Mouse (Mus musculus): ENCODE measurements around the gene Sobp. TPM values are rescaled to one million over a fixed set of nuclear protein-coding genes. Genes with fewer than 3 reads are reported as not detected.

The Sobp gene
- polyA plus RNA-seq, 1 experiment: 2.6 TPM

DNA sequence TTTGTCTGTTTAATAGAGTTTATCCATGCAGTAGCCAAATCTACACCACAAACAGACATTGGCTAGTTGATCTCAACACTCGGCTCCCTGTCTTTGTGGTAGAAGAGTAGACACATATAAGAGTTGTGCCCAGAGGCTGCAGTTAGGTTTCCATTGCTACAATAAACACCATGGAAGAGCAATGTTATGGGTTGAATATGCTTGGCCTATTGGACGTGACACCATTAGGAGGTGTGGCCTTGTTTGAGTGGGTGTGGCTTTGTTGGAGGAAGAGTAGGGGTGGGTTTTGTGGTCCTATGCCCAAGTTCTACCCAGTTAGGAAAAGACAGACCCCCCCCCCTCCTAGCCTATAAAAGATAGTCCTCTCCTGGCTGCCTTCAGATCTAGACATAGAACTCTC lies 211.3 kb downstream of the Sobp start:
- Histone ChIP-seq H3K27ac (ENCODE audit: insufficient read depth, low read length) (no peak overlapping the region), H3K4me3 (ENCODE audit: insufficient read depth, low read length) (no peak overlapping the region), H3K4me1 (ENCODE audit: control insufficient read depth, insufficient read depth, low read length) (no peaks in the 10 kb centered on the region)
- TF ChIP-seq POLR2A (IDR thresholded peaks at IDR 0.05; ENCODE audit: low read depth, low read length): no peak
- no peak for TF ChIP-seq CTCF (IDR thresholded peaks at IDR 0.05; ENCODE audit: borderline replicate concordance, insufficient read depth, low read length)

DNA sequence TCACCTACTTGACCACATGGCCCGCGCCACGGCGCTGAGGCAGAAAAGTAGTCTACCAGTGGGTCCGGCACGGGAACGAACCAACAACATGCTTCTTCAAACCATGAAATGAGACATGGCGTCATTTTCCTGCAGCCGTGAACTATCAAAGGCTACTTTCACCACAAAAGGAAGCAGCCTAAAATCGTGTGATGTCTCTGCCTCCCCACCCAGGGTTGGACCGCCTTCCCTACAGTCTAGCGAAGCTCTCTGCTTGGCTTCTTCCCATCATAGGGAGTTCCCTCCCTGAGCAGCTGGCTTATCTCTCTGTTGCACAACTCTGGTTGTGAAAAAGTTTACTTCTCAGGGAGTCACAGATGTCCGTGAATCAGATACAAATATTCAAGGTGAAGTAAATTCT lies 211.7 kb downstream of the Sobp start:
- H3K4me3 ChIP-seq (ENCODE audit: insufficient read depth, low read length): no peak overlapping the region
- no peak overlapping the region for H3K27ac ChIP-seq (ENCODE audit: insufficient read depth, low read length)
- TF ChIP-seq POLR2A (IDR thresholded peaks at IDR 0.05; ENCODE audit: low read depth, low read length): no peak
- TF ChIP-seq CTCF (IDR thresholded peaks at IDR 0.05; ENCODE audit: borderline replicate concordance, insufficient read depth, low read length): no peak

DNA sequence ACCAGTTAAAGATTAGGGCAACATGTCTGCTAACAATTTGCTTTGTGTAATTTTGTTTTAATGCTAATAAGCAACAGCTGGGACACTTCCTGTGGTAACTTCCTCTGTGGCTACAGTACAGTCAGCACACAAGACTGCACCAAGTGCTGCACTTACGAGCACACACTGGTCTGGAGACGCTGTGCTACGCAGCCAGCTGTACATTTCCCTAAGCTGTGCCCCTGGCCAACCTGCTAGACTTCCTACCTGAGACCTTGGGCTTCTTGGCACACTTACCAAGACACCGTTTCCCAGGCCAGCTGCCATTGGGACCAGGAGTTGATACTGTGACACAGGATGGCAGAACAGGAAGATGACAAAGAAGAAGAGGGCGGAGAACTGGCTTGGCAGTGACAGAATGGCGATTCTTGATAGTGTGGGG lies 212.1 kb downstream of the Sobp start:
- no peak overlapping the region for H3K27ac ChIP-seq (ENCODE audit: insufficient read depth, low read length)
- no peak overlapping the region for H3K4me3 ChIP-seq (ENCODE audit: insufficient read depth, low read length)
- H3K4me1 ChIP-seq (ENCODE audit: control insufficient read depth, insufficient read depth, low read length): no peaks in the 10 kb centered on the region
- TF ChIP-seq CTCF (IDR thresholded peaks at IDR 0.05; ENCODE audit: borderline replicate concordance, insufficient read depth, low read length): no peak
- TF ChIP-seq POLR2A (IDR thresholded peaks at IDR 0.05; ENCODE audit: low read depth, low read length): no peak

More for the DNA sequence above, 211.7 kb downstream of the Sobp start:
- H3K4me1 ChIP-seq (ENCODE audit: control insufficient read depth, insufficient read depth, low read length): no peaks in the 10 kb centered on the region

DNA sequence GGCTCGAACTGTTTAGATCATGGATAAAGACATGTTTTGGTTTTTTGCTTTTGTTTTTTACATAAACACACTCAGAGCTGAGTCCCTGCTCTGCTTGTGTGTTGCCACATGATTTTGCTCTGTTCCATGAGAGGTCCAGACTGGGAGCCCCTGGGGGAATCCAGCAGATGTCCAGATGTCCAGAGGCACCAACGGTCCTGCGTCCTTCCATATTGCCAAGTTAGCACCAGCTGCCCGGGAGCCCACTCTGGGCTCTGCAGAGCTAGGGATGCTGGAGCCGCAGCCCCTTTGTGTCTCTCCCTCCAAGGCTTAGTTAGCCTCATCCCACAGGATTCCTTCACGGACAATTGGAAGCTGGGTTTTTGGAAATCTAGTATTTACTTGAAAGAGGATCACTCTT lies 212.6 kb downstream of the Sobp start:
- Histone ChIP-seq H3K27ac (ENCODE audit: insufficient read depth, low read length) (no peak overlapping the region), H3K4me1 (ENCODE audit: control insufficient read depth, insufficient read depth, low read length) (no peaks in the 10 kb centered on the region), H3K4me3 (ENCODE audit: insufficient read depth, low read length) (no peak overlapping the region)
- TF ChIP-seq CTCF (IDR thresholded peaks at IDR 0.05; ENCODE audit: borderline replicate concordance, insufficient read depth, low read length) (no peak), POLR2A (IDR thresholded peaks at IDR 0.05; ENCODE audit: low read depth, low read length) (no peak)

DNA sequence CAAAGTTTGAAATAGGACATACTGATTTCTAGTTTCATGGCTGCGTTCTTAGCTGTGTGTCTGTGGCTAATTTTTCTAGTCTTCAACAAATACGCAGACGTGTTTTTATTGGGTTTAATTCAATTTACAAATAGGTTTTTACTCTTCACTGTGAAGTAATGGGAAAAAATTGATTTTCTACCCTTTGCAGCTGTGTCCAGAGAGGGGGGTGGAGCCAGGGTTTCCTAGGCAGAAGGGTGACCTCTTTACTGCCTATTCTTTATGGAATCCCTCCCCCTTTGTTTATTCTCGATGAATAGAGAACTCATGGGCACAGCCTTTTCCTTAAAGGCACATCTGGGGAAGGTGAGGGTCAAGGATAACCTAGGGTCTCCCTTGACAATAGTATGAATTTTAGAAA lies 215.6 kb downstream of the Sobp start:
- H3K27ac ChIP-seq (ENCODE audit: insufficient read depth, low read length): no peak overlapping the region
- no peak overlapping the region for H3K4me3 ChIP-seq (ENCODE audit: insufficient read depth, low read length)
- TF ChIP-seq POLR2A (IDR thresholded peaks at IDR 0.05; ENCODE audit: low read depth, low read length) (no peak), CTCF (IDR thresholded peaks at IDR 0.05; ENCODE audit: borderline replicate concordance, insufficient read depth, low read length) (no peak)
- H3K4me1 ChIP-seq (ENCODE audit: control insufficient read depth, insufficient read depth, low read length): no peaks in the 10 kb centered on the region

DNA sequence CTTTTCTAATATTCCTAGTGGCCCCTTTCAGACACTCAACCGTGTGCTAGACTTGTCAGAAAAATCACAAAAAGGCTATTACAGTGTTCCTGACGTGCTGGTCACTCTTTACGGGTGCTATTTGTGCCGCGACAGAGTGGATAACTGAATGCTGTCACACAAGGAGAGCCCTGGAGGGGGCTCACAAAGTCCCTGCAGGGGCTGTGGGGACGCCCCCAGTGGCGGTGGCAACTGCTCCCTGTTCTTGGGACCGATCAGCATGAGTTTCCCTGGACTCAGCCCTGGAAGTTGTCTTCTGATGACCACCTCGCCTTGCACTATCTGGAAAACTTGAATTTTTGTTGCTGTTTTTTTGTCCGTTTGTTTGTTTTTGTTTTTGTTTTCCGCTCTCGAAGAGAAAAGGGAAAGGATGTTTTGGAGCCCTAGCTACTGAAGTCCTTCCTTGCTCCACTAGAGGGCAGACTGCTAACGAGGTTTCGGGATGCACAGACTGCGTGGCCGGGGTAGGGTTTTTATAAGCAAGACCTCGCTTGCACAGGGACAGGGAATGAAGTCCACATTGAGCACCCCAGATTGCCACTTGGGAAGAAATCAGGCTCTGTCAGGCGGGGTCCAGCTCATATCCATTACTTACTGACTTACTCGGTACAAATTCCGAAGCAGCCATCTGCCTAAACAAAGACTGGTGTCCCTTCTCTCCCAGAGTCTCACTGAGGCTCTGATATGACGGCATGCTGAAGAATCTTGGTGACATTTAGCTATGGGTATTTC lies 216.3 kb downstream of the Sobp start:
- TF ChIP-seq POLR2A (IDR thresholded peaks at IDR 0.05; ENCODE audit: low read depth, low read length) (no peak), CTCF (IDR thresholded peaks at IDR 0.05; ENCODE audit: borderline replicate concordance, insufficient read depth, low read length) (peak; percentile 76; the same call in 1 of the 2 replicates)
- Histone ChIP-seq H3K27ac (ENCODE audit: insufficient read depth, low read length) (no peak overlapping the region), H3K4me1 (ENCODE audit: control insufficient read depth, insufficient read depth, low read length) (no peaks in the 10 kb centered on the region), H3K4me3 (ENCODE audit: insufficient read depth, low read length) (no peak overlapping the region; the same call in 1 of the 2 replicates)

DNA sequence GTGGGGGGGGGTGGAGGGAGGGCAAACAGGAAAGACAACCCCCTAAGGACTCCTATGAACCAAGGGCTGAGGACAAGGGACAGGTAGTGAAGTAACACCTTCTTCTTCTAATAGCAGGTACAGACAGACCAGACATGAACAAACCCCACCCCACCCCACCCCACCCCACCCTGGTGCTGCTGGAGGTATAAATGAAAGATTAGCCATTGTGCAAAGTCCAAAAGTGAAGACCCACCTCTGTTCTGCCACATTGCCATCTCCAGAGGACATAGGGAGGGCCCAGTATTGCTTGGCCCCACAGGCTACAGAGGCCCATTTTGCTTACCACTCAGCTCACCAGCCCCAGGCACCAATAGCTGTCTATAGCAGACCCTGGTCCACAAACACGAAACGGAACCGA lies 219.1 kb downstream of the Sobp start:
- TF ChIP-seq POLR2A (IDR thresholded peaks at IDR 0.05; ENCODE audit: low read depth, low read length) (no peak), CTCF (IDR thresholded peaks at IDR 0.05; ENCODE audit: borderline replicate concordance, insufficient read depth, low read length) (no peak)
- Histone ChIP-seq H3K4me3 (ENCODE audit: insufficient read depth, low read length) (no peak overlapping the region), H3K27ac (ENCODE audit: insufficient read depth, low read length) (no peak overlapping the region), H3K4me1 (ENCODE audit: control insufficient read depth, insufficient read depth, low read length) (peaks cover 8% of the 10 kb centered on the region; the same call in 1 of the 2 replicates)

DNA sequence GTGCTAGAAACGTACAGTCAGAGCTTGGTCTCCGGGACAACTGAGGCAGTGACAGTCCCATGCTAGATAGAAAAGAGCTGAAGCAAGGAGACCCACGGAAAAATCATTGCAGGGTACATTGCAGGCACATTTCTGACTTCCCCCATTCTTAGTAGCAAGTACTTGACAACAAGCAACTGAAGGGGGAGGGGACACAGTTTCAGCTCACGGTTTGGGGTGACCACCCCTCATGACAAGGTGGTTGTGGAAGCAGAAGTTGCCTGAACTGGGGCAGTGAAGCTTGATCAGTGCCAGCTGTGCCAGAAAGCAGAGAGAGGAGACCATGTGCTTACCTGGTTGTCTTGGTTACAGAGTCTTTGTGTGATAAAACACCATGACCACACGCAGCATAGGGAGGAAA lies 220.7 kb downstream of the Sobp start:
- H3K4me3 ChIP-seq (ENCODE audit: insufficient read depth, low read length): no peak overlapping the region
- H3K27ac ChIP-seq (ENCODE audit: insufficient read depth, low read length): no peak overlapping the region
- TF ChIP-seq CTCF (IDR thresholded peaks at IDR 0.05; ENCODE audit: borderline replicate concordance, insufficient read depth, low read length) (no peak), POLR2A (IDR thresholded peaks at IDR 0.05; ENCODE audit: low read depth, low read length) (no peak)
- peaks cover 12% of the 10 kb centered on the region; the same call in 1 of the 2 replicates for H3K4me1 ChIP-seq (ENCODE audit: control insufficient read depth, insufficient read depth, low read length)

Other genes with a start within 250 kb of the Sobp start
- 0.28 TPM in 1 of 2 replicates, not detected in the other for gene 9030612E09Rik, start 174 bp upstream of the Sobp start, polyA plus RNA-seq (2011; ENCODE audit: insufficient read length, low read depth, missing spikeins)
- gene Pdss2, start 47.0 kb upstream of the Sobp start, polyA plus RNA-seq (2011; ENCODE audit: insufficient read length, low read depth, missing spikeins): 7.1 and 10.9 TPM in 2 replicates

Measured in embryonic fibroblast, embryonic 13.5 days (primary cell).